Mouse (Mus musculus): ENCODE measurements around the gene Actn4.

DNA sequence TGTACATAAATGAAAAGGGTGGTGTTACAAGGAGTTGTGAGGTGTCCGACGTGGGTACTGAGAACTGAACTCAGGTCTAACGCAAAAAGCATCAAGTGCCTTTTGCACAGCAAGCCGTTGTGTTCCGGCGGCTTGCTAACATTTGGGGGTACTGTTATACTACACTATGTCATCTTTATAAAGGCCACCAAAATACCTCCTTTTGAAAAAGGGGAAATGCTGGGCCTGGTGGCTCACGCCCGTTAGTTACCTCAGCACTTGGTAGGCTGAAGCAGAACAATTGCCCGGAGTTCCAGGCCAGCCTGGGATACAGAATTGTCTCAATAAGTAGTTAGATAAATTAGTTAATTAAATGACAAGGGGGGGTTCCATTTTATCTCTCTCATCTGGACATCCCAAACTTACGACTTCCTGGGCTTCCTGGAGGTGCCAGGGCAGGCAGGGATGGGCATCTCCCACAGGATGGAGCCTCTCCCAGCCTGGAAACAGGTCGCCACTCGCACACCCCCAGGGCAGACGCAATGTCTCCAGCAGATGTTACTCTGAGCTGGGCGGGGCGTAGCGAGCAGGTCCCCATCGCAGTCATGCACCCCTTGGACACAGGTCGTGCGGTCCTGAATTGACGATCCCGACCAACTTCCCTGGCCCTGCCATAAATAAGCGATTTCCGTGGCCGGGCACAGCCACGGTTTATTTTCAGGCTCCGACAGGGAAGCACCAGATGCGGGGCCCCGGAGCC is 95.2 kb downstream of the Actn4 start:
- TF ChIP-seq POLR2A (IDR thresholded peaks at IDR 0.05; ENCODE audit: borderline replicate concordance, extremely low read depth, low read depth, low read length) = no peak; the same call in 1 of the 2 replicates
- no peak for TF ChIP-seq CTCF (IDR thresholded peaks at IDR 0.05; ENCODE audit: insufficient read depth, low read length)
